Mouse (Mus musculus) frontal cortex, postnatal 25 days (tissue): ENCODE results near the gene Snapc1.

Experiments used
- DNase-seq, 2 experiments: peaks; one replicate each; pipeline ENCODE4 v3.0.0; 2022; ENCODE audit warnings: low spot score in 2 of 2

The Snapc1 gene

GRCm38 (mm10) chr12:73989594-73989993 lies 25.3 kb downstream of the Snapc1 start:
- no peak for DNase-seq

GRCm38 (mm10) chr12:73996906-73997296 lies 32.6 kb downstream of the Snapc1 start:
- no peak for DNase-seq

- DNase-seq, result peak; percentile 36 to 39
Measured at GRCm38 (mm10) chr12:73997297-73998127, 33.2 kb downstream of the Snapc1 start, which contains the start of gene Syt16. Gene Syt16 (plus strand): TSS chr12:73997661.

GRCm38 (mm10) chr12:73998128-73998456 lies 33.8 kb downstream of the Snapc1 start:
- DNase-seq, result no peak

GRCm38 (mm10) chr12:74002449-74002848 lies 38.2 kb downstream of the Snapc1 start:
- no peak for DNase-seq

GRCm38 (mm10) chr12:74009448-74009911 lies 45.2 kb downstream of the Snapc1 start:
- peak in 1 of 2 experiments; percentile 31 for DNase-seq

- peak; percentile 82 to 89 for DNase-seq
Measured at GRCm38 (mm10) chr12:74013739-74014138, 49.5 kb downstream of the Snapc1 start.

- no peak for DNase-seq
Measured at GRCm38 (mm10) chr12:74014739-74015270, 50.5 kb downstream of the Snapc1 start.

- DNase-seq, result no peak
Measured at GRCm38 (mm10) chr12:74015491-74015890, 51.2 kb downstream of the Snapc1 start.

- DNase-seq, result no peak
Measured at GRCm38 (mm10) chr12:74023260-74023659, 59.0 kb downstream of the Snapc1 start.

- DNase-seq, result no peak
Measured at GRCm38 (mm10) chr12:74024912-74025311, 60.6 kb downstream of the Snapc1 start.
